Mouse (Mus musculus): ENCODE data around the gene Cklf.

DNA sequence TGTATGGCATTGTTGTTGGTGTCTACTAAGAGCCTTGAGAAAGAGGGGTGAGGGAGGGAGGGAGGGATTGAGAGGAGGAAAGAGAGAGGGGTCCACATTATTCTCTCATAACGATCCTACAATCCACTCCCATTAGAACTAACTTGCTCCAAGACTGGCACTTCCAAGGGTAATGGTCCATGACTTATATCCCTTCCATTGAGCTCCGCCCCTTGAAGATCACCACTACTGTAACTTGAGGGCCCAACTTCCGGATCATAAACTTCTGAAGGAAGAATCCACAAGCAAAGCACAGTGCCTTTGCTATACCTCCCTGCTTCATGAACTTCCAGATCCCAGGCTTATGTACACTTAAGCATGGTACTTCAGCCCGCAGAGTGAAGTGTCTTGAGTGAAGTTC, 48.3 kb upstream of the Cklf start:
- TF ChIP-seq ZC3H11A (IDR thresholded peaks at IDR 0.05; ENCODE audit: borderline replicate concordance, low read depth, low read length) = no peak
- TF ChIP-seq CHD2 (IDR thresholded peaks at IDR 0.05; ENCODE audit: low read depth, low read length) = no peak

Measured in ES-E14 (cell line).